Mouse (Mus musculus) liver, embryonic 15.5 days (tissue): ENCODE measurements around the gene Tnfsf13b. TPM values are rescaled to one million over a fixed set of nuclear protein-coding genes. Genes with fewer than 3 reads are reported as not detected.

ENCODE experiments used
- ATAC-seq: fragments of 200-750 bp; cut with Nextera tagmentation; 2 replicates; pipeline ENCODE4 v1.8.0; 2017; ENCODE audit warnings: moderate number of reproducible peaks, mild to moderate bottlenecking, moderate library complexity; ENCODE audit not compliant: insufficient read depth
- H3K27ac ChIP-seq: fragments of 300-500 bp; sonication (generic); replicated peaks from 2 replicates; pipeline ENCODE4 v1.5.1; 2015; ENCODE audit warnings: mild to moderate bottlenecking, inconsistent platforms
- H3K27me3 ChIP-seq: fragments of 300-500 bp; sonication (generic); 2 replicates; pipeline ENCODE4 v1.6.1; 2015; ENCODE audit warnings: mild to moderate bottlenecking, inconsistent platforms
- H3K36me3 ChIP-seq: fragments of 300-500 bp; sonication (generic); replicated peaks from 2 replicates; pipeline ENCODE4 v1.6.1; 2015; ENCODE audit warnings: moderate library complexity, mild to moderate bottlenecking, inconsistent platforms
- H3K4me1 ChIP-seq: fragments of 300-500 bp; sonication (generic); replicated peaks from 2 replicates; pipeline ENCODE4 v1.6.1; 2015; ENCODE audit warnings: inconsistent platforms
- H3K4me2 ChIP-seq: fragments of 300-500 bp; sonication (generic); 2 replicates; pipeline ENCODE4 v1.6.1; 2015; ENCODE audit warnings: moderate library complexity, mild to moderate bottlenecking, inconsistent platforms
- H3K4me3 ChIP-seq: fragments of 300-500 bp; sonication (generic); replicated peaks from 2 replicates; pipeline ENCODE4 v1.5.1; 2015; ENCODE audit warnings: mild to moderate bottlenecking, inconsistent platforms
- H3K9ac ChIP-seq: fragments of 300-500 bp; sonication (generic); 2 replicates; pipeline ENCODE4 v1.6.1; 2015; ENCODE audit warnings: moderate library complexity, mild to moderate bottlenecking, inconsistent platforms
- H3K9me3 ChIP-seq: fragments of 300-500 bp; sonication (generic); replicated peaks from 2 replicates; pipeline ENCODE4 v1.6.1; 2016; ENCODE audit warnings: inconsistent platforms
- WGBS: fragments of 180-500 bp; shearing (Covaris S2); methylation state at CpG from one replicate; pipeline ENCODE4 v1.1.7; 2015; ENCODE audit warnings: mixed read lengths; ENCODE audit not compliant: insufficient replicate concordance; 5-methylcytosine and 5-hydroxymethylcytosine counted together
- polyA plus RNA-seq: library from polyadenylated mRNA; unstranded; fragments of >200 nt; fragmentation: Nextera tagmentation; extraction: Ambion mirVana; gene quantifications from 2 replicates; pipeline ENCODE4 v1.2.1, GENCODE M21; 2015

Gene Tnfsf13b
- polyA plus RNA-seq, 1 experiment from 2014 or later, result 0.51 TPM

DNA sequence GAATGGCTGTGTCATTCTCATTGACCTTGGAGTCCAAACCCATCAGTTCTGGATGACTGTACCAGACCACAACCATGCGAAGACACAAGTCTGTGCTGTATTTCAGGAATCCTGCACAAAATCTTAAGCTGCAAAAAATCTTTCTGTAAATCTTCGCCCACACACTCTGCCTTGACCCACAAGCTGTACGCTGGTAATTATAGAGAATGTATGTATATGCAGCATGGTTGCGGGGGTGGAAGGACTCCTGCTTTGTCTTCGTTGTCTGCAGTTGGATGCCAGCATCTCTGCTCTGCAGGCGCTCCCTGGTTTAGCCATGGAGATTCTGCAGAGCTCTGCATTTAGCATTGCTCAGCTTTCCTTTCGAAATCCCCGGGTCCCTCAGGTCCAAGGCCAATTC, 42.9 kb downstream of the Tnfsf13b start:
- 54% methylated on average over 8 of the region's 8 CpGs for WGBS
- no peak for ATAC-seq

DNA sequence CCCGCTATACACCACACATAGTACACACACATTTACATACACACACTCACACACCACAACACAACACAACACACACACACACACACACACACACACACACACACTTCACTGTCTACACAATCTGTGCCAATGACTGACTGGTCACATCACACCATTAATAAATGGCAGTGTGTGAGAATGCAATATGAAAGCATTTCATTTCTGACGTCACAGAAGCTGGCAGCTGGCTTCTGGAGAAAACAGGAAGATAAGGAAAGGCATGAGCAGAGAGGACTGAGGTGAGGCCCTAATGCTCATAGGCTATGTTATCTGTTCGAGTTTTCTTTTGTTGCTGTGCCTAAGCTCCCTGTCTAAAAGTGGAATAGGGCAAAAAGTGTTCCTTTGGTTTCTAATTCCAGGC, 45.3 kb downstream of the Tnfsf13b start:
- no peaks in the 10 kb centered on the region for H3K36me3 ChIP-seq
- ATAC-seq, result no peak
- H3K27me3 ChIP-seq, result no peaks in the 10 kb centered on the region
- WGBS, result 35% methylated on average over 3 of the region's 3 CpGs
- H3K4me1 ChIP-seq, result no peaks in the 10 kb centered on the region
- no peak overlapping the region for H3K27ac ChIP-seq
- no peak overlapping the region for H3K4me2 ChIP-seq
- no peak overlapping the region for H3K4me3 ChIP-seq
- no peaks in the 10 kb centered on the region for H3K9me3 ChIP-seq
- H3K9ac ChIP-seq, result no peak overlapping the region

More for the DNA sequence above, 42.9 kb downstream of the Tnfsf13b start:
- Histone ChIP-seq H3K4me1 (no peaks in the 10 kb centered on the region), H3K4me2 (no peak overlapping the region), H3K4me3 (no peak overlapping the region), H3K9me3 (no peaks in the 10 kb centered on the region), H3K27me3 (no peaks in the 10 kb centered on the region), H3K9ac (no peak overlapping the region), H3K36me3 (no peaks in the 10 kb centered on the region), H3K27ac (no peak overlapping the region)

DNA sequence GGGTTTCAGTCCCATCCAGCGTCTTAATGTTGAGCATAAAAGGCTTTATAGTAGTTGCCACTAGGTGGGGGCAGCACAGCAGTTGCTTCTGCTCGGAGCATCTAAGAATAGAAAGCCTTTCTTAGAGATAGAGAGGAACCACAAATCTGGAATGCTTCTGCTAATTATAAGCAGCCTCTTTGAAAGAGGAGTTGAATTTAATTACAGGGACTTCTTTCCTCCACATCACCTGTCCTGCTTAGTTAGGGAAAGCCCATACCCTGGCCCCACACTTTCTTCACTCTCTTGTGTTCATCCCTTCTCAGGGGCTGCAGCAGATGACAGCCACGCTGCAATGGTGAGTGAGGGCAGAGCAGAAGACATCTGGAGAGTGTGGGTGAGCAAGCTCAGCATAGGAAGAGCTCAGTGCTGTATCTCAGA, 47.3 kb downstream of the Tnfsf13b start:
- H3K27me3 ChIP-seq, result no peaks in the 10 kb centered on the region
- H3K9ac ChIP-seq, result no peak overlapping the region
- H3K4me1 ChIP-seq, result no peaks in the 10 kb centered on the region
- no peak overlapping the region for H3K27ac ChIP-seq
- 13% methylated on average over 3 of the region's 3 CpGs for WGBS
- no peak overlapping the region for H3K4me3 ChIP-seq
- no peak overlapping the region for H3K4me2 ChIP-seq
- no peak for ATAC-seq
- no peaks in the 10 kb centered on the region for H3K9me3 ChIP-seq
- no peaks in the 10 kb centered on the region for H3K36me3 ChIP-seq

DNA sequence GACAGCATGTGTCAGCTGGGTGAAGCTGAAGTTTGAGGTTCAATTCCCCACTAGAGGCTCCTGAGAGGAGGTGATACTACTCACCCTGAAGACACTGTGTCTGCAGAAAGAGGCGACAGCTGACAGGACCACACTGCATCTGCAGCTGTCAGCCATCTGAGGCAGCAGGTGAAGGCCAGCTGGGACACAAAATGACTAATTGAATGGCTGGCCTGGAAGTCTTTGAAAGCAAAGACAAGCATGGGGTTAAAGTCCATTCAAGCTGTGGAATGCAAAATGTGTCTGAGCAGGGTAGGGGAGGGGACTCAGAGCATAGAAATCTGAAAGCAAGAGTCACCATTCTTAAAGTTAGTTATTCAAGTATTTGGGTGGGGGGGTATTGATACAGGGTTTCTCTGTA, 54.7 kb downstream of the Tnfsf13b start:
- Histone ChIP-seq H3K4me2 (no peak overlapping the region), H3K9ac (no peak overlapping the region), H3K9me3 (no peaks in the 10 kb centered on the region), H3K27ac (no peak overlapping the region), H3K36me3 (no peaks in the 10 kb centered on the region), H3K4me1 (no peaks in the 10 kb centered on the region), H3K4me3 (no peak overlapping the region), H3K27me3 (no peaks in the 10 kb centered on the region)
- 34% methylated on average over 1 of the region's 1 CpGs for WGBS
- ATAC-seq, result no peak

DNA sequence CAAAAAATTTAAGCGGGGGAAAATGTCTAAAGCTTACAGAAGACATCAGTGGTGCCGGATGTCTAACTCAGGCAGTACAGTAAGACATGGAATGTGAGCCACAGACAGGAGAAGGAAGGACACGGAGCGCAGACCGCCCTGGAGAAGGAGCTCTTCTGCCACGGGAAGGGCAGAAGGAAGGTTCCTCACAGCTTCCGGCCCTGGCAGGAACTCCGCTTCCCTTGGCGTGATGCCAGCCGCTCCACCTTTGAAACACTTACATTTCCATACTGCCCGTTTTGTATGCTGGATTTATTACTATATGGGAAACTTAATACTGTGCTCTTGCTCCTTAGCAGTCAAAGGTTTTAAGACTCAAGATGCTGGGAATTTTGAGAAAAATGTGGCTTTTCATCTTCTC, 60.6 kb downstream of the Tnfsf13b start:
- H3K4me3 ChIP-seq, result no peak overlapping the region
- H3K4me1 ChIP-seq, result no peaks in the 10 kb centered on the region
- no peak overlapping the region for H3K9ac ChIP-seq
- 64% methylated on average over 11 of the region's 11 CpGs for WGBS
- no peaks in the 10 kb centered on the region for H3K9me3 ChIP-seq
- H3K27me3 ChIP-seq, result no peaks in the 10 kb centered on the region
- H3K4me2 ChIP-seq, result no peak overlapping the region
- no peaks in the 10 kb centered on the region for H3K36me3 ChIP-seq
- no peak for ATAC-seq
- H3K27ac ChIP-seq, result no peak overlapping the region

DNA sequence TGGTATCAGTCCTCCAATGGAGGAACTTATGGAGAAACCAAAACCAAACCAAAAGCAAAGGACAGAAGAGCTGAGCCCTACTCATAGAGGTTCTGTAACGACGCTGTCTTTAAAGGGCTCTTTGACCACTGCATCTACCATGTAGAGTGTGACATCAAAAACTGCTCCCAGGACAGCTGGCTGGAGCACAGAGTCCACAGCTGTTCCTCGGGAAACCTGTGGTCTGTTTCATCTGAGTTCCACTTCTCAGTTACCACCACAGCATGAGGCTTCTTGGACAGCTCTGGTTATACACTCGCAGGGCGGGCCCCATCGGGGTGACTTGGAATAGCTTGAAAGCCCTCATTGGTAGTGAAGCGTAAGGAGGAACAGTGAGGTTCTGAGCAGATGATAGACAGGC, 61.5 kb downstream of the Tnfsf13b start:
- H3K4me2 ChIP-seq, result no peak overlapping the region
- H3K27ac ChIP-seq, result no peak overlapping the region
- H3K9me3 ChIP-seq, result no peaks in the 10 kb centered on the region
- H3K4me3 ChIP-seq, result no peak overlapping the region
- H3K4me1 ChIP-seq, result no peaks in the 10 kb centered on the region
- WGBS, result 62% methylated on average over 7 of the region's 7 CpGs
- H3K9ac ChIP-seq, result no peak overlapping the region
- no peaks in the 10 kb centered on the region for H3K27me3 ChIP-seq
- ATAC-seq, result no peak
- H3K36me3 ChIP-seq, result no peaks in the 10 kb centered on the region

DNA sequence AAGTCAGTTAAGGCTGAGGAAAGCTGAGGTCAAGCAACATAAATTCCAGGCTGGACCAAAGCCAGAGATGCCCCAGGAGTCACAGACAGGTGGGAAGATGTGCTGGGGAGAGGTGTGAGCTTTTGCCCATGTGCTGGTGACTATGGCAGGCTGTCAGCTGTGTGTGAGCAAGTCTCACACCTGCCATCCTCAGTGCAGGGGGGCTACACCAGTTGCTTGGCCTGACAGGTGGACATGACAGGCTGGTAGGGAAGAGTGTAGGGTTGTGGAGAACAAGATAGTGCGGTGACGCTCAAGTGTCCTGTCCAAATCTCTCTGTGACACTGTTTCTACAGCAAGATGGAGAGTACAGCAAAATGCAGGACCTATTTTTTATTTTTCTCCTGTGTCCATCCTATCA, 66.1 kb downstream of the Tnfsf13b start:
- no peak for ATAC-seq
- 78% methylated on average over 2 of the region's 2 CpGs for WGBS
- Histone ChIP-seq H3K9ac (no peak overlapping the region), H3K27ac (no peak overlapping the region), H3K4me2 (no peak overlapping the region), H3K9me3 (no peaks in the 10 kb centered on the region), H3K4me1 (no peaks in the 10 kb centered on the region), H3K27me3 (no peaks in the 10 kb centered on the region), H3K36me3 (no peaks in the 10 kb centered on the region), H3K4me3 (no peak overlapping the region)

Other genes starting within 250 kb of the Tnfsf13b start
- 0.07 and 0.12 TPM in 2 replicates for gene Fam155a, start 235.3 kb upstream of the Tnfsf13b start, polyA plus RNA-seq
- gene Gm10217, start 142.2 kb upstream of the Tnfsf13b start, polyA plus RNA-seq, result not detected in 2 replicates
- 0.66 and 0.70 TPM in 2 replicates for gene Lig4, start 28.8 kb upstream of the Tnfsf13b start, polyA plus RNA-seq
- gene Abhd13, start 28.8 kb upstream of the Tnfsf13b start, polyA plus RNA-seq, result 4.6 TPM in 2 replicates
- gene Myo16, start 147.4 kb downstream of the Tnfsf13b start, polyA plus RNA-seq, result 0.03 and 0.05 TPM in 2 replicates